Mouse (Mus musculus) CD4-positive helper T cell, adult 2 months (primary cell): Measurements from ENCODE around the gene Mpo.

Experiments
- DNase-seq: peaks from one replicate; pipeline ENCODE4 v3.0.0-alpha.2; 2012; ENCODE audit warnings: low read depth, missing footprints, low spot score

Mpo gene

DNA sequence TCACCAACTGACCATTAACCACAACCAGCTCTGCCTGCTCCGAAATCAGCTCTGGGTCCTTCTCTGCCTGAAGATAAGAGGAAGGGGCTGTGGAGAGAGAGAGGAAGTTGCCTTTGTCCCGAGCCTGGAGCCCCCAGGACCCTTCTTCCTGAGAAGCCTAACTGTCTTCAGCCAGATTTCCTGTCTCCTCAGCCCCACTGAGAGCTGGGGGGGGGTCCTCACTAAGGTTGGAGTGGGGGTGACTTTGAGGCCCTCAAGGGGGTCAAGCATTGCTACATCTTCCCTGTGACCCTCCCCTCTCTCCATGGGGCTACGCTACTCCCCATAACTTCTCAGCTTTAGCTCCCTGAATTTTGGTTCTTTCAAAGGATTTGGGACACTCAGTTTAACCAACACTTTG, at the start of gene Mpo:
Gene Mpo (plus strand): TSS at position 122 of the 400 bp plus-strand sequence.
- no peak for DNase-seq

DNA sequence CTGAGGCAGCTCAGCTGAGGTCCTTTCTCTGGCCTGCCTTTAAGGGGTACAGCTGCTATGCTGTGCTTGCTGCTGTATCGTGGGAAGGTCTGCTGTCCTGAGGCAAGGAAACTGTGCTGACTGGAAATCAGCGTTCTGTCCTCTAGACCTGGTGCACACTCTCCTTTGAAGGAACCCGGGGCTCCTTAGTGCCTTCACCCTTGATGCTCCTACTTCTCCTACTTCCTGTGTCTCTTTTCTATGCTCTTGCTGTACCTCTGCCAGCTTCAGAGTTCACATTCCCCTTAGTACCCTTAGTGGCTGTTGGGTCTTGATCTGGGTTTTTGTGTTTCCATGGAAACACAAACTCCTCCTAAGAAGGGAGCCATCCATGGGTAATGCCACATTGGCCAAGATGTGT, 49.7 kb upstream of the Mpo start:
- peak; percentile 53 for DNase-seq

DNA sequence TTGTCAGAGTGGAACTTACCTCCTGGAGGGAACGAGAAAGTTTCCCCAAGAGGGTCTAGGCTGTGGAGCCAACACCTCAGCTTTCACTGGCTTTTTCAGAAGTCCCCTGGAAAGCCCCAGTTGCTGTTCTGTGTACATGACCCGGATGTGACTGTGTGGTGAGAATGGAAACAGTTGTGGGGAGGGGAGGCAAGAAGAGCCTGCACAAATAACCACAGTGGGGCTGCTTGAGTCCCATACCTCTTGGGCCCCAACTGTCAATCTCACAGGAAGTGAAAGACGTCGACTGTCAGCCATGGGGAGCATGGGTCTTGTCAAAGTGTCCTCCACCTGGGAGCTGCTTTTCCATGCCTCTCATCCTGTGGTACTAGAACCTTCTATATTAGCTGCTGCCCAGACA, 48.4 kb upstream of the Mpo start:
- DNase-seq: peak; percentile 95

DNA sequence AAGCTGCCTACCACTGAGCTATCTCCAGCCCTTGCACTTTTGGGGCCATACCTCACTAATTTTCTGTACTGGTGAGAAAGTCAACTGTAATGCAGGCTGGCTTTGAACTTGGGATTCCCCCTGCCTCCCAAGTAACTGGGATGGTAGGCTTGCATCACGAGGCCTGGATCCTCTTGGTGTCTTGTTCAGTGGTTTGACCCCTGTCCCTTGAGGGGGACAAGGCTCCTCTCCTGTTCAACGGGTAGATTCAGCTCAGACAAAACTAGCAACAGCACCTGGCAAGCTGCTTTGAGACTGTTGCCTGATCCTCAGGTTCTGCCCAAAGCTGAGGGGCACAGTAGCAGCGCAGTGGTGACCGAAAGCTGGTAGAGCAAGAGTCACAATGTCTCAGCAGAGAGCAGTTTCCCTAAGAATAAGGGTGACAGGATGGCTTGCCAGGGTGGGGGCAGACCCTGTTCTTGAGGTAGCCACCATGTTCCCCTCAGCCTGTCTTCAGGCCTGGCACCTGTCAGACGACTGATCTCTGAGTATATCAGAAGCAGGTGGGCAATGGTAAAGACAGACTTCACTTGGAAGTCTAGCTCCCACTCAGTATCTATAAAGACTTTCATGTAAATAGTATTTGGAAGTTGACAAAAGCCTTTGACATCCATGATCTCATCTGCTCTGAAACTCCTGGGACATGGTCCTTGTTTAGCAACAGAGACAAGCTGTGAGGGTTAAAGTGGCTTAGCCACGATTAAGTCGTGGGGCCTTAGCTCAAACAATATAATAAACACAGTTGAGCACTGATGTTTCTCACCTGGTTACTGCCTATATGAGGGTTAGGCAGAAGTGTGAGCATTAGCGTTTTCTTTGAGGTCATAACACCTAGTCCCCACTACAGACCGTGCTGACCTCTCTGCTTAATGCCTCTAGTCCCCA, 47.5 kb upstream of the Mpo start:
- peak; percentile 48 for DNase-seq

DNA sequence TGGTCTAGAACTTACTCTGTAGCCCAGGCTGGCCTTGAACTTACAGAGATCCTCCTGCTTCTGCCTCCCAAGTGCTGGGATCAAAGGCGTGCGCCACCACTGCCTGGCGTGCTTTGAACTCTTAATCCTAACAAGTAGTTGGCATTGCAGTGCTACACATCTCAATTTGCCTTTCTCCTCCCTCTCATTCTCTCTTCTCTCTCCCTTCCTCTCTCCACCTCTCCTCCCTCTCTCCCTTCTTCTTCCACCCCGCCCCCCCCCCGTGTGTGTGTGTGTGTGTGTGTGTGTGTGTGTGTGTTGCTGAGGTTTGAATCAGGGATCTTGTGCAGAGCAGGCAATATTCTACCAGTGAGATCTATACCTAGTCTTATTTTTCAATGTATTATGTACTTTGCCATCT, 46.1 kb upstream of the Mpo start:
- no peak for DNase-seq

DNA sequence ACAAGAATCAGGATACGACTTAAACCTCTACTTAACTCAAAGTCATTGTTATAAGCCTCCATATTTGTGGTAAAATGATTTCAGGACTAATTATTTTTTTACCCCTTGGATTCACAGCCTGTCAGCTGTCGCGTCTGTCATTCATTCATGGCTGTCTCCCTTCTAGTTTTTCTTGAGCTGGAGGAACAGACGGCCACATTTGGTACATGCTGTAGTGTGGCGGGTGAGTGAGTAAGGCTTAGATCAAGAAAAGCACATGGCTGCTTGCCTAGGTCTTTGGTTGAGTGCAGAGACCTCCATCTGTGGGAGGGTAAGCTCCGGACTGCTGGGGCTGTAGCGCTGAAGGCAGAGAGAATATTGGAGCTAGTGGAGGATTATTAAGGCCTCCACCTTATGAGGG, 45.7 kb upstream of the Mpo start:
- peak; percentile 31 for DNase-seq

DNA sequence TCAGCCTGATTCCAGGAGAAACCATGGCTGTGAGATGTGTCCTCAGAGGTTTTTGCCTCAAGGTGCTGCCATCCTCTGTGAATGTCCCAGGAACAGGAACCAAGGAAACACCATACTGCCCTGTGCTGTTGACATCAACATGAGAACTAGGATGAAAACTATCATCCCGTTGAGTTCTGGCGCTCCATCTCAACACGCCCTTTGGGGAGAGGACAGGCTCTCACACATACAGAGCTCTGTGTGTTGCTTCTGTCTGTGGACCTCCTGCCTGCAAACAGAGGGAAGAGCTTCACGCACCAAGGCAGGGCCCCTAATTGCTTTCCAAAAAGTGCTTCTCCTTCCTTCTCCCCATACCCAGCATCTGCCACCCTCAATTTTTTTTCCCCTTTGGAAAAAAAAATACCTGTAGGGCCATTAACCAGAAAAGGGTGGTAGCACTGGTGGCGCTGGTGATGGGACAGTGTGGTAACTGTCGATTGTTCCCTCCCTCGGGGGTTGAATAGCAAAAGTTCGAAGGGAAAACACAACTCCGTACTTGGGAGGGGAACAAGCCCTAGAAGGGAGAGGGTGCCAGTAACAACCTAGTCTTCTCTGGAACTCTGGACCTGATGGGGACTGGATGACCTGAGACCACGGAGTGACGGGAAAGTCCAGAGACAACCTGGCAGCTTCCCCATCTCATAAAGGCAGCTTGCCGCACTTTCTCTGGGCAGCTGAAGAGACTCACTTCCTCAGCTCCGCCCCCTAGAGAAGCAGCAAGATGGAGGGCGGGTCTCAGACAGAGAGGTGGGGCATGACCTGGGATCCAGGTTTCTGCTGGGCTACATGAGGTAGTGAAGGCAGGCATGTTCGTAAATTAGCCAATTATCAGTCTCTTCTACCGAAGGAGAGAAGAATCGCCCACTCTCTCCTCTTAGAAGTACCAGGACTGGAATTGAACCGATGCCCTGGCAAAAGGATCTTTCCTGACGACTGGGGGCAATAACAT, 45.0 kb upstream of the Mpo start:
- peak; percentile 94 for DNase-seq

DNA sequence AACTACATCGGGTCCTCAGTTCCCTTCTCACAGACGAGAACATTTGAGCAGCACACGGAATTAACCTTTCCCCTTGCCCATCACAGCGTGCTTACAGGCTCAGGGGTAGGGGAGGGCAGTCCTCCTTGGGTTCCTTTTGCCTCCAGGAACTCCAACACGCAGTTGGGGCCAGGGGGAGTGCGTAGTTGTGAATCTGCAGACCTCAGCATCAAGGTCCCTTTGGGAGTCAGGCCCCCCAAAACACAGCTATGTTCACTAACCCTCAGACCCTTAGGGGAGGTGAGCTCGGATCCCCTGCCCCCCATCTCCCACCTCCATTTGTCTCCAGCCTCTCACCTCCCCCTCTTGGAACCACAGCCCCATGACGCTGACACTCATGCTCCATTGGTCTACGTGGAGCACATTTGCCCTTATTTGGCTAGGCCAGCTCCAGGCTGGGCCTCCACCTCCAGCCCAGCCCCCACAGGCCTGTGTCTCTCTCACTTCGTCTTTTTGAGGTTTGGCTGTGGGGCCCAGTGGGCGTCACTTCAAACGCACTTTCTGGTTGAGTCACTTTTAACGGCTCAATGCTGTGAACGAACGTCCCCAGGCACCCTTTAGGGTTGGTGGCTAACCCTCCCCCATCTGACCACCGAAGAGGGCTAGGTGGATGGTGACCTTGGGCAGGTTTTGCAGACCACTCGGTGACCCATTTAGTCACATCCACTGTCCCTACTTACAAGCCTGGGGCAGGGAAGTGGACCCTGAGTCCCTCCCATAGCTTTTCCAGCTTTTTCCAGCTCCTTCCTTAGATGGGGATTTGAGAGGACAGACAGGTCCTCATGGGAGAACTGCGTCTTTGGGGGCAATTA, 44.0 kb upstream of the Mpo start:
- peak; percentile 98 for DNase-seq

DNA sequence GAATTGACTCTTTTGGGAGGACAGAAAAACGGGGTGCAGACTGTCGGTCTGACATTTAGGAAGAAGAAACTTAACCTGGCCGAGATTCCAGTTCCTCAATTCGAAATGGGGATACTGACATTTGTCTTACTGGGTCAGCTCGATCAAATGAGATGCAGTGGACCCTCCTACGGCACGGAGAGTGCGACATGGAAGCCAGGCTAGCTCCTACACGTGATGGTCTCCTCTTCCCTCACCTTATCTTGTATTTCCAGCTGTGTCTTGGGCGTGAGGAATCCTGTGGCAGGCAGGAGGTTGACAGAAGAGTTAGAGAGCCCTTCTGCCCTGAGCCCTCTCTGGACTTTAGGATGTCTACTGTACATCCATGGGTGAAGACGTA, 43.3 kb upstream of the Mpo start:
- no peak for DNase-seq

DNA sequence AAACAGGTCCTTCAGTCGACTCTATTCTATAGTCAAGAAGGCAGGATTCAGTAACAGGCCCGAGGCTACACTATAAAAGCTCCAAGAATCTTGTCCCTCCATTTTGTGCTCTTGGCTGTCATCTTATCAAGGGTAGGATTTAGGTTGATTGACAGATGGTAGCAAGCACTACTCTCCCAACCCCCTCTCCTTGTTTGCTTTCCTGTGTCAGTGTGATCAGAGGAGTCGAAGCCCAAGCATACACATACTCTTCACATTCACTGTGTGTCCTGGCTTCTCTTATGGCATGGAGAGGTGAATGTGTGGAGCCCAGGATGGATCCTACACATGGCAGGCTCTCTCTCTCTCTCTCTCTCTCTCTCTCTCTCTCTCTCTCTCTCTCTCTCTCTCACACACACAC, 42.9 kb upstream of the Mpo start:
- peak; percentile 90 for DNase-seq

DNA sequence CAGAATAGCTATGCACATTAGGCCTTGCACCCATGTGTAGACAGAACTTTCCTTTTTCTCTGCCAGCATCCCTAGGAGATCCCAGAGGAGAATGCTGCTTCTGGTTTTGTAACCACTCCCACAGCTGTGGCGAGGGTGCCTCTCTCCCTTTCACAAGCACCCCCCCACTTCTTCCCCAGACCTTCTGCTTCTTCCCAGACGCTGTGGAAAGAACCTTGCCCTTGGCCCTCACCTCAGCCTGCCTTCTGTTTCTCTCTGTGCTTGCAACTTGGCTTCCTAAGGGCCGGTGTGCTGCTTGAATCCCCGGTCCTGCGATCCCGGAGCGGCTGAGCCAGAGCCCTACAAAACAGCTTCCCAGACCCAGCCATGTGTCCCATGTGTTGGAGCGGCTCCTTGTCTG, 42.4 kb upstream of the Mpo start:
- DNase-seq: peak; percentile 74

DNA sequence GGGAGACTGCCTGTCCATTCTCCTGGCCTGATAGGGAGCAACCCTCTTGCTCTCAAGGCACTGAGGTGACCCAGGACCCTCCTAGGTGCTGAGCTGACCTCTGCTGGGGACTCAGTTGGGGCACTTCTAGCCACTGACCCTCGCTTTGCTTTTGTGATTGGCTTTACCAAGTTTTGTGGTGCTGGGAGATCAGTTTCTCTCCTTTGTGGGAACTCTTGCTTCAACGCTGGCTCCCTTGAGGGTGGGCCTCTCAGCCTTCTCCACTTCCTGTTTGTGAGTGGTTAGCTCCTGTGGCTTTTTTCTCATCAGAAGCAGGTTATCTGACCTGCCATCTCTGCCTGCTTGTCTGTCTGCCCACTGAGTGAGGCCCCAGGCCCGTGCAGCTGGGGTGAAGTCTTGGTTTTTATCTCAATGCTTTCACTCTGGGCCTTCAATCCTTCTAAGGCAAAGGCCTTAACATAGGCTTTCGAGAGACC, 41.9 kb upstream of the Mpo start:
- DNase-seq: peak; percentile 93

DNA sequence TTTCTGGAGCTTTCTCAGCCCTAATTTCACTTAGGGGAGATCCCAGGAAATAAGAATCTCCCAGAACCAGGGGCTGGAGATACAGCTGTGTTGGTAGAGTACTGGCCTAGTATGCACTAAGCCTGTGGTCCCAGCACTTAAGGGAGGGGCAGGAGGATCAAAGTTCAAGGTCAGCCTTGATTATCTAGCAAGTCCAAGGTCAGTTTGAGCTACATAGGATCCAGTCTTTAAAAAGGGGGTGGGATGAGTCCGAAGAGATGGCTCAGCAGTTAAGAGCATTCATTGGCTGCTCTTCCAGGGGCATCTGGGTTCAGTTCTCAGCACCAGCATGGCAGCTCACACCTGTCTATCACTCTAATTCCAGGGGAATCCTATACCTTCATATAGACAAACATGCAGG, 41.1 kb upstream of the Mpo start:
- DNase-seq: peak; percentile 34

DNA sequence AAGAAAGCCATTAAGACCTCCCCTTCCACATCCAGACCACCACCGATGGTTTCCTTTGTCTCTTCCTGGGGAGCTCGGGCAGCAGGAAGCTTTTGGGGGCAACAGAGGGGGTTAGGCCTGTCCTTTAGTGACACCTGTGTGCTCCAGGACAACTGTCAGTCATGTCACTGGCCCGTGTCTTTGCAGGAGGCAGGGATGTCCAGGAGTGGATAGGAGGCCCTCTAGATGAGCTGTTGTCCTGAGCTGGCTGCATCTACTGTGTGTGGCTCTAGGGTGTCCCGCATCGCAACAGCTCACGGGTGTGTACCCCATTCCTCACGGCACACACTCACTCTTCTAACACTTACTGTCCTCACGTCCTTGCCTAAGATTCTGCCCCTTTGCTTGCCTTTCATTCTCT, 40.1 kb upstream of the Mpo start:
- DNase-seq: peak; percentile 28

DNA sequence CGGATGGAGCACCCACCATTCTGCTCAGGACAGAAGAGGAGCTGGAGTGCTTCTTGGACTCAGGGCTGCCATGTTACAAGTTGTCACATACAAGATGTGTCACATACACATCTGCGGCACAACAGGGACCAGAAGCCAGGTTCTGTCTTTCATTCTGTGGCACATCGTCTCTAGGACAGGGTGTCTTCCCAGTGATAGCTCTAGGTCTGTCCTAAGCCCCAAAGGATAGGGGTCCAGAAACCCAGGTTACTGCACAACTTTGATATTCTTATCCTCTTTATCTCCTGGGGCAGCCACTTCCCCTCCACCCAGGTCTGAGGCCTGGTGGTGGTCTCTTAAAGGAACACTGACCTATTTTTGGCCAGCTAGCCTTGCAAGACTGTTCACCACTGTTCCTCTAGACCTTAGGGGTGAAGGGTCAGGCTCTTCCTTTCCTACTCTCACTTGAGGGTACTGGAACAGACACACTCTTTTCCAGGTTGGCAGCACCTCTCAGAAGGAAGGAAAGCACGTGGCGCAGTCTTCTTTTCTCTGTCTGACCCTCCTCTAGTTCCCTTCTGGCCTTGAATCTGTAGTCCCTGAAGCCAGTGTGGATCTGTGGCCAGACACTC, 39.4 kb upstream of the Mpo start:
- DNase-seq: peak; percentile 64

DNA sequence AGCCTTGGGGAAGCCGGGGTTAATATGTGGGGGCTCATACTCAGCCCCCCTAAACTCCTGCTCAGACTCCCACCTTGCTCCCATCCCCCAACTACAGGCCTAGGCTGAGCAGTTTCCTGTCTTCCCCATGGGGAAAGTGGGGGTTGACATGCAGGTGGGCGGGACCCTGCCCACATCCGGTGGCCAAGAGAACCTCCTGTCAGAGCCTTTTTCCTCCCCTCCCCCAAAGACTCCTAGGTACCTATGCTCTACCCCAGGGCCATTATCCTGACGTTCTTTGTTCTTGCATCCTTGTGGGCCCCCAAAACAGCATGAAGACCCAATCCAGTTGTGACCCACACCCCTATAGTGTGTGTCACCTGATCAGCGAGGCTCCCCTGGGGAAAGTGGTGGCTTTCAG, 38.8 kb upstream of the Mpo start:
- DNase-seq: peak; percentile 91

DNA sequence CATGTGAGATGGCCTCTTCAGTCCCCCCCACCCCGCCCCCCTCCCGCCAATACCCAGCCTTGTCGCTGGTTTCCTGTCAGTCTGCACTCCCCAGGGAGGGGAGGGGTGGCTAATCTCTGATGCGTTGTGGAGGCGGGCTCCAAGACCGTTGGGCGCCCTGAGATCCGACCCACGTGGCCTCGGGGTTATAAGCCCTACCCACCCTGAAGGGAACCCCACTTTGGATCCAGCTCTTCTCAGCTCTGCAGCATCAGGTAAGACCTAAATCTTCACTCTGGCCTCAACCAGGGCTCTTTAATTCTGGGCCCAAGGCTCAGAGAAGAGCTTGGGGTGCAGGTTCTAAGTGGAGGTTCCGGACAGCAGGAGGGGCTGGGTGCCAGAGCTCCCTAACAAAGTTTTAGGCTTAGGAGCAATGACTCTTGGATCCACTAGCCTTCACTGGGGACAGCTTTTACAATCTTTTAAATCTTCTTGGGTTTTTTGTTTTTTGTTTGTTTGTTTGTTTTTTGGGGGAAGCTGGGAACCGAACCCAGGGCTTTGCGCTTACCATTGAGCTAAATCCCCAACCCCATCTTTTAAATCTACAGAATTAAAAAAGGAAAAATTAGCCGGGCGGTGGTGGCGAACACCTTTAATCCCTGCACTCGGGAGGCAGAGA, 37.9 kb upstream of the Mpo start:
- peak; percentile 99 for DNase-seq

DNA sequence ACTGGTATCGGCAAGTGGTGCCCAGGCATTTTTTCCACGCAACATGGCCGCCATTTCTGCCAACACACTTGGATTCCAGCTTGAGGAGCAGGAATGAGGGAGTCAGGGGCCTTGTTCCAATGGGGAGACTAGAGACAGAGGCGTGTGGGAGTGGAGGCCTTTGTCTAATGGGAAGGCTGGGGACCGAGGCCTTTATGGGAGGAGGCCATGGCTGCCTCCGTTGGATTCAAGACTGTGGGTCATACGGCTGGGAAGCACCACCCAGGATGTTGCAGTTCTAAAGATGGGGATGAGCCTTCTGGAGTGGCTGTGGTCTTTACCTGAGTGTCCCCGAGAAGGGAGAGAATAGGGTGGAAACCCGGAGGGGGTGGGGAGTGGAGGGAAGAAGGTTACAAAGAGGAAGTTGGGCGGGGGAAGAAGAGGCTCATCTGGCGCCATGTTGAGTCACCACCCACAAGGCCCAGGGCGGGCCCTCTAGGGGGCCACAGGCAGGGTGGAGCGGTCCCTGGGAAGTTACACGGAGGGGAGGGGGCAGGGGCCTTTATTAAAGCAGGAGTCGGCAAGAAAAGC, 37.0 kb upstream of the Mpo start:
- peak; percentile 88 for DNase-seq

DNA sequence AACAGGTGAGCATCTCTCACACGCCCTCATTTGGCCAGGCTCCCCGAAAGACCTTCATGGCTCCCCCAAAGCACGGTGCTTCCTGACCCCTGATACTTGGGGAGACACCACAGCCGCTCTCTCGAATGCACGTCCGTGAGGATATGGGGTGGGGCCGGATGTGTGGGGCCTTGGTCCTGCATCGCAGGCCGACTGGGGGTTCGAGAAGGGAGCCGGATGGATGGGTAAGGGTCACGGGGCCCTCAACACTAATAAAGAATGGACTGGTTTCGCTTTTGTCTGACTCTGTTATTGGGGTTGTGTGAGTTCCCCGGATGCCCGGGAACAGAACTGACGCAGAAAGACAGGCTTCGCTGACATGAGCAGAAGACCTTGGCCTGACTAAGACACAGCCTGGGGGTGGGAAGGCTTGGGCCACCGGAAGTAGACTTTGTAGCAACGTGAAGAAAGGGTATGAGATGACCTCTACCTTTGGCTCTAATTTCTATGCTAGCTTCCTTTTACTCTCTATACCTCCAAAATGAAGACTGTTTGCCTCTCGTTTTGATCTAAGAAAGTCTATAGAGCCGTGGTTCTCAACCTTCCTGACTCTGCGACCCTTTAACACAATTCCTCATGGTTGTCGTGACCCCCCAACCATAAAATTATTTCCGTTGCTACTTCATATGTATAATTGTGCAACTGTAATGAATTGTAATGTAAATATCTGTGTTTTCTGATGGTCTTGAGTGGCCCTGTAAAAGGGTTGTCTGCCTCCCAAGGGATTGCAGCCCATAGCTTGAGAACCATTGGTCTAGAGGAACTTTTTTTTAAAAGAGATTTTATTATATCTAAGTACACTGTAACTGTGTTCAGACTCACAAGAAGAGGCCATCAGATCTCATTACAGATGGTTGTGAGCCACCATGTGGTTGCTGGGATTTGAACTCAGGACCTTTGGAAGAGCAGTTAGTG, 36.1 kb upstream of the Mpo start:
- peak; percentile 79 for DNase-seq
